Mouse (Mus musculus) spleen, adult 2 months (tissue): ENCODE data around the gene Hk1.

Experiments used
- CTCF ChIP-seq: fragments of 200-500 bp; IDR thresholded peaks from 2 replicates; pipeline ENCODE4 v1.5.1; 2011; ENCODE audit warnings: mild to moderate bottlenecking, inconsistent platforms; ENCODE audit not compliant: insufficient read depth, insufficient read length, insufficient replicate concordance; ENCODE audit errors: extremely low read depth
- POLR2A ChIP-seq: fragments of 200-500 bp; IDR thresholded peaks from 2 replicates; pipeline ENCODE4 v1.6.1; 2011; ENCODE audit warnings: low read depth, low read length, inconsistent platforms

DNA sequence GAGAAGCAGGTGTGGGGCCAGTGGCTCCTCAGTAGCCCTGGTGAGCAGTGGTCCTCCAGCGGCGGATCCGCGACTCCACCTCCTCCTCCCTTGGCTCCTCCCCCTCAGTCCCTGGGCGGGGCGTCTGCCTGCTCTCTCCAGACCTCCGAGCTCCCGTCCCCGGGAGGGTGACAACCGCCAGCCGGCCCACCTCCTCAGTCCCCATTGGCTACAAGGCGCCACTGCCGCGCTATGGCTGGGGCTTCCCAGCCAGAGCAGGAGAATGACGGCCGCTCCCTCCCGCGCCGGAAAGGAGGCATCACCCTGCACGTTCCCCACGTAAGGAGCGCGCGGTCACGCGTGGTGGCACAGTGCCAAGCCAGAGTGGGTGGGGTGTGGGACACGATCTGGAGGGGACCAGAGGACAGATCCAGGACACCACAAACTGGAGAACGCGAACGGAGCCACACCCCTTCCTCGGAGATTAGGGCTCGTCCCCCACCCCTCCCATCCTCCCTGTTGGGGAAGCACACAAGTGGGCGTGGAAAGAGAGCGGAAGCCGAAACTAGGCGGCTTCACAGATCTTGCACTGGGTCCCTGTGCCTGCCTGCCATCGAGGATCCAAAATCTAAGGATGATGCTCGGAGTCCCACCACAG, 39.5 kb downstream of the Hk1 start:
- TF ChIP-seq CTCF (no peak), POLR2A (peak; percentile 18)
